Mouse (Mus musculus) erythroblast, embryonic 14.5 days (primary cell): ENCODE measurements around the gene Gm2174.

Experiments used
- GATA1 ChIP-seq: IDR thresholded peaks from 2 replicates; pipeline ENCODE4 v1.6.1; 2012; ENCODE audit warnings: low read length, inconsistent platforms, mixed read lengths
- TAL1 ChIP-seq: IDR thresholded peaks from 3 replicates; pipeline ENCODE4 v1.6.1; 2012; ENCODE audit warnings: low read length, inconsistent platforms, mixed read lengths

DNA sequence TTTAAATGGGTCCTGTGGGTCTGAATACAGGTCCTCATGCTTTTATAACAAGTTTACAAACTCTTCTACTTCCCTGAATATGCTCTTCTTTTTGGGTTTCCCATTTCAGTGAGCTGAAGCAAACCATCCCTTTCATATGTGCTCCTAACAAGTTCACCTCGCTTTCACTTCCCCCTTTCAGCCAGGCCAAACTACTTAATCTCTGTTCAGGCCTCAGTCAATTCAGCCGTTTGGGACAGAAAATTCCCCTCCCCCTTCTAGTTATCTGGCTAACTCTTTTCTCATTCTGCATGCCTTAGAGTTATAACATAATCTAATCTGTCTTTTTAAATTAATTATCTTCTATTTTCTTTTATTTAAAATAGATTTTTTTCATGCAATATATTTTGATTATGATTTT lies 43.1 kb upstream of the Gm2174 start:
- TF ChIP-seq TAL1 (no peak), GATA1 (no peak)
